Mouse (Mus musculus): ENCODE results near the gene Obscn. TPM values are rescaled to one million over a fixed set of nuclear protein-coding genes. Genes with fewer than 3 reads are reported as not detected.

Obscn gene
- polyA plus RNA-seq, 3 experiments from 2014 or later: not detected

- no peak for ATAC-seq
These were observed 5.7 kb upstream of the Obscn start for GRCm38 (mm10) chr11:59141772-59142370.

DNA sequence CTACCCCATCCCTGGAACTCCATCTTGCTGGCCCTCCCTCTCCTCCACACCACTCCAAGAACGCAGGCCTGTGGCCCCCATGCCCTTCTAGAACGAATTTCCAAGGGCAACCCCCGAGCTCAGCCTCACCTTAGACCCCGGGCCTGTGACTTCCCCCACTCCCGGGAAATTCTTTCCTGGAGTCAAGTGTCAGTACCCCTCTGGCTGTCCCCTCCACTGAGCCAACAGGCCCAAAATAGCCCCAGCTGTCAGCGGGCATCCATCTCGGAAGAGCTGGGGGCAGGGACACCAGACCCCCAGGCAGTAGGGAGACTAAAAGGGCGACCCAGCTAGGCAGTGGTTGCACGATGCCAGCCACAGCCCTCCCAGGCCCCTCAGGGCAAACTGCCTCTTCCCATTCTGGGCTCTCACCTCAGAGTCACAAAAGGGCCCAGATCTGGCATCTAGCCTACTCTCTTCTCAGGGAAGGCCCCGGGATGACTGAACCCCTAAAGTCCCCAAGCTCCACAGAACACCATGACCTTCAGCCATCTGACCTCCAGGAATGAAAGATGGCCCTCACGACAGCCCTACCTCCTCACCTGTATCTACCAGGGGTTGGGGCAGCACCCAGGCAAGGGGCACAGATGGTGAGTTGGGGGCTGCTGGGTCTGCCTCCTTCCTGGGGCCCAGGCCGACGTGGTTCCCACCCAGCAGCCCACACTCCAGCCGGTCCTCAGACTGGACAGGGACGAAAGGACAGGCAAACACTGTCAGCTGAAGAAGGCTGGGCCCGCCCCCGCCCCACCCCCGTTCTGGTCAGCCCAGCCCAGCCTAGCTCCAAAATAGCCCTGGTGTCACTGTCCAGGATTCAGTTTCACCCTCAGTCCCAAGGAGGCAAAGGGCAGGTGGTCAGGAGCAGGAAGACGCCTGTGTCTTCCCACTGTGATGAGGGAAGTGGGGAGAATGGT, 2.6 kb upstream of the Obscn start:
- ATAC-seq: no peak

- ATAC-seq: no peak
These were observed 948 bp upstream of the Obscn start for GRCm38 (mm10) chr11:59136994-59137706.

- ATAC-seq: no peak
These were observed 966 bp downstream of the Obscn start for GRCm38 (mm10) chr11:59135051-59135820.

DNA sequence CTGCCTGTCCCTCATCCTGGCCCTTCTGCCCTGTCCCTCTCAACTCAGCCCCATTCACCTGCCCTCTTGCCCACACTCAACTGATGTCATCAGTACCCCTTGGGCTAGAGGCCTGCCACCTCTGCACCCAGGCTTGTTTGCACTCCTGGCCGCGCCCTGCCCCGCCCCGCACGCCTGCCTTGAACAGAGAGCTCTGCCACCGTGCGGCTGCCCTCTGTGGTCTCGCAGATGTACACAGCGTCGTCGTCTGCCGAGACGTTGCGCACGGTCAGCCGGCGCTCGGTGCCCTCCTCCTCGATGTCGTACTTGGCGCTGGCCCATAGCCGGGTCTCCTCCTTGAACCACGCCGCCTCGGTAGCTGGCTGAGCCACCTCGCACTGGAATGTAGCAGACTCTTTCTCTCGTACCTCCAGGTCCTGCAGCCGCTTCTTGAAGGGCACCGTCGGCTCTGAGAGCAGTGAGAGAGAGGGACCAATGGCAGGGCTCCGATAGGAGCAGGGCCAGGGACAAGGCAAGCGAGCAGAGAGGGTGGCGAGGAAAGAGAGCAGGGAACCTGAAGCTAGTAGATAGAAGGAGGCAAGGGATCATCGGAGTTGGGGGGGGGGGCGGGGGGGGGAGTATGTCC, 1.7 kb downstream of the Obscn start:
- ATAC-seq: no peak

DNA sequence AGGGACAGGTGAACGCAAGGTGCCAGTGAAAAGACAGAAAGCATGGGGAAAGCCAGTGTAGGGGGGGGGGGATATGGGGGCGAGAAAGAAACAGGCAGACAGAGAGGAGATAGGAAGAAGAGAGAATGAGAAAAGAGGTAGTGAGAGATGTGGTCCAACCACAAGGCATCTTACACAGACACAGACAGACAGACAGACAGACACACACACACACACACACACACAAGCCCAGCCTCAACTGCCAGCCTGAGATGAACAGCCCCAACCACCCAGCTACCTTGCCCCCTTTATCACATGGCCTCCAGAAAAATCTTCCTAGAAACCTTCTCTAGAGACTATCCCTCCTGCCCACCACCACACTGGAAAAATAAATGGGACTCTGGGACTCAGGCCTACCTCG, 4.1 kb downstream of the Obscn start:
- no peak for ATAC-seq

GRCm38 (mm10) chr11:59131348-59131919, 4.8 kb downstream of the Obscn start:
- no peak for ATAC-seq

DNA sequence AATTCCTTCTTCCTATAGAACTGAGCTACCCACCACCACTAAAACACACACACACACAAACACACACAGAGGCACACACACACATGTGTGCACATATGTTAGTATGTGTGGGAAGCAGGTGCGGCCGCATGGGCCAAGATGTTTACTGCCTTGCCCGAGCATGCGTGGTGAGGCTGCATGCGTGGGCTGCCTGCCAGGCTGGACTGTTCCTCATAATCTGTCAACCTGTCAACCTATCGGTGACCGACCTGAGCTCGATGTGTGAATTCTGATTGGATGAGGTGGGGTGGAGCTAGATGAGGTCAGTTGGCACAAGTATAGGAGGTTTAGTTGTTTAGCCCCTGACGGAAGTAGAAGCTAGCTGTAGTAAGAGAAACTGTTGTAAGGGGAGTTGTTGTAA, 5.4 kb downstream of the Obscn start:
- ATAC-seq: no peak

DNA sequence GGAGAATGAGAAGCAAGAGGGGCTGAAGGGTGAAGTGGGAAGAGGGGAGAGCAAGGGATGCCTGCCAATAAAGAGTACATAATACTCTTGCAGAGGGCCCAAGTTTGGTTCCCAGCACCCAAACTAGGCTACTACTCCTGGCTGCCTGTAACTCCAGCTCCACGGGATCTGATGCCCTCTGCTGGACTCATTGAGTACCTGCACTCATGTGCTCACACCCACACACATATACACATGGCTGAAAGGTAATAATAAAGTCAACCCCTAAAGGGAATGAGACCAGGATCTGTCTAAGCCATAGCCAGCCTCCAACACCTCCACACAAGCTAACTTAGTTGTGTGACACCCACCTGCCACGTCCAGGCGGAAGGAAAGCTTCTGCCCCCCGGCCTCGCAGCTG, 30.3 kb downstream of the Obscn start:
- no peak for ATAC-seq

- ATAC-seq: no peak
These were observed 33.9 kb downstream of the Obscn start for GRCm38 (mm10) chr11:59102324-59102723.

DNA sequence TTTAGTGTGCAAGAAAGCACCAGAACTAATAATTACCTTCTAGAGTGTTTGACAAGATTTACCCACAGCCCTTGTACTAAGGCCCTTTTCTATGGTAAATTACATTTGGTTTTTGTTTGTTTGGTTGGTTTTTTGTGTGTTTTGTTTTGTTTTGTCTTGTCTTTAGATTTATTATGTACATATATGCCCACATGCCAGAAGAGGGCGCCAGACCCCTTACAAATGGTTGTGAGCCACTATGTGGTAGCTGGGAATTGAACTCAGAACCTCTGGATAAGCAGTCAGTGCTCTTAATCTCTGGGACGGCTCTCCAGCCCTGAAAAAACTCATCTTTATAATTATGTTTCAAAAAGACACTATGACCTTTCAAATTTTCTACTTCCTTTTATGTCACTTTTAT, 37.9 kb downstream of the Obscn start:
- no peak for ATAC-seq

- ATAC-seq: no peak
These were observed 38.4 kb downstream of the Obscn start for GRCm38 (mm10) chr11:59097770-59098169.

GRCm38 (mm10) chr11:59094213-59094612, 42.0 kb downstream of the Obscn start:
- ATAC-seq: no peak

GRCm38 (mm10) chr11:59087581-59087980, 48.6 kb downstream of the Obscn start:
- ATAC-seq: no peak

- ATAC-seq: no peak
These were observed 51.0 kb downstream of the Obscn start for GRCm38 (mm10) chr11:59085200-59085599.

- no peak for ATAC-seq
These were observed 53.1 kb downstream of the Obscn start for GRCm38 (mm10) chr11:59083125-59083524.

DNA sequence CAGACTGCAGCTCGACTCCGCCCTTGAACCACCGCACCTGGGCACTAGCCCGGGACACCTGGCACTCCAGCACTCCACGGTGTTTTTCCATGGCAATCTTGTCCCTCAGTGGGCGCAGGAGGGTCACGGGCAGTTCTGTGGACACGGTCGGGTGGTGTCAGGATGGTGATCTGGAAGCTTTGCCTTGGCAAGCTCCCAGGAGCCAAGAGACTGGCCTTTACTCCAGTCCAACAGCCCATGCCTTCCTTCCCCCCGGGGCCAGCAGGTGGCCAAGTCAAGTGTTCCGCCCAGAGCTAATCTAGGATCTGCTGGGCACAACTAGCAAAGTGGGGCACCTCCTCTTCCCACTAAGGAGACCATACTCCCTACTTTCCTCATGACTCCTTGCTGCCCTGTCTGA, 57.9 kb downstream of the Obscn start:
- no peak for ATAC-seq

DNA sequence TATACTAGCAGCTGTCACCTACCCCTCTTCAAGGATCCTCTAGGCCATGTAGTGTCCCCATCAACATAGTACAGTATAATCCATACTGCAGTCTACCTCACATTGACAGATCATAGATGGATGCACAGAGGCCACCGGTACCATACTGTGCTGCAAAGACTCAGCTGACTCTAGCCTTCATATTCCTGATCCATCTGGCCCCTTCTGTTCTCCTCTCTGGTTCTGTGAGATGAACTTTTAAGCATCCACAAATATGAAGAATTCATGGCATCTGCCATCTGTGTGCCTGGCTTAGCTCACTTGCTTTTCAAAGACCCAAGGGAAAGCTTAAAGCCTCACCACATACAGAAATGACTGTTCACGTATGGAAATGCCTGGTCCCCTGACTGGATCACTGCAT, 65.9 kb downstream of the Obscn start:
- ATAC-seq: no peak

DNA sequence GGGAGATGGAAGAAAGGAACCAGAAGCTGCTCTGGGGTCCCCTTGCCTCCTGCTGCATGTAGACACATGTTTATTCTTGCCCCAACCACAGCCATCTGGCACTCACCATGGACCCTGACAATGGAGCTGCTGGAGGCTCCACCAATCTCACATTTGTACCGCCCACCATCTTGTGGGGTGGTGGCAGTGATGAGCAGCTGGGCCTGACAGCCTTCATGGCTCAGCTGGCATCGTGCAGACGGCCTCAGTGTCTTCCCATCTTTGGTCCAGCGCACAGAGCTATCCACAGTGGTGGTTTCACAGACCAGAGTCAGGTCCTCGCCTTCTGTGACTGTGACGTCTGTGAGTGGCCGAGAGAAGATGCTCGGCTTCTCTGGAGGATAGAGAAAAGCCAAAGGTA, 67.3 kb downstream of the Obscn start:
- no peak for ATAC-seq

- ATAC-seq: no peak
These were observed 67.8 kb downstream of the Obscn start for GRCm38 (mm10) chr11:59068433-59068832.

GRCm38 (mm10) chr11:59067921-59068320, 68.3 kb downstream of the Obscn start:
- no peak for ATAC-seq

GRCm38 (mm10) chr11:59058025-59058424, 78.2 kb downstream of the Obscn start:
- ATAC-seq: no peak
